Mouse (Mus musculus) thymus, postnatal 0 days (tissue): Measurements from ENCODE around the gene Cript. TPM values are rescaled to one million over a fixed set of nuclear protein-coding genes. Genes with fewer than 3 reads are reported as not detected.
"Not testable (repeated sequence)": the region's sequence is repeated elsewhere in the genome, so short reads cannot be mapped to it uniquely, and the experiment has no call there.

Experiments used
- DNase-seq: peaks from one replicate; pipeline ENCODE4 v3.0.0-alpha.2; 2015; ENCODE audit warnings: low spot score
- polyA plus RNA-seq: library from polyadenylated mRNA; unstranded; fragments of >200 nt; fragmentation: Nextera tagmentation; extraction: Ambion mirVana; gene quantifications from 2 replicates; pipeline ENCODE4 v1.2.1, GENCODE M21; 2015

Cript gene
- polyA plus RNA-seq, 1 experiment from 2014 or later: 200 TPM

- no peak for DNase-seq
These were observed 24.3 kb downstream of the Cript start for GRCm38 (mm10) chr17:87049696-87050095.

DNA sequence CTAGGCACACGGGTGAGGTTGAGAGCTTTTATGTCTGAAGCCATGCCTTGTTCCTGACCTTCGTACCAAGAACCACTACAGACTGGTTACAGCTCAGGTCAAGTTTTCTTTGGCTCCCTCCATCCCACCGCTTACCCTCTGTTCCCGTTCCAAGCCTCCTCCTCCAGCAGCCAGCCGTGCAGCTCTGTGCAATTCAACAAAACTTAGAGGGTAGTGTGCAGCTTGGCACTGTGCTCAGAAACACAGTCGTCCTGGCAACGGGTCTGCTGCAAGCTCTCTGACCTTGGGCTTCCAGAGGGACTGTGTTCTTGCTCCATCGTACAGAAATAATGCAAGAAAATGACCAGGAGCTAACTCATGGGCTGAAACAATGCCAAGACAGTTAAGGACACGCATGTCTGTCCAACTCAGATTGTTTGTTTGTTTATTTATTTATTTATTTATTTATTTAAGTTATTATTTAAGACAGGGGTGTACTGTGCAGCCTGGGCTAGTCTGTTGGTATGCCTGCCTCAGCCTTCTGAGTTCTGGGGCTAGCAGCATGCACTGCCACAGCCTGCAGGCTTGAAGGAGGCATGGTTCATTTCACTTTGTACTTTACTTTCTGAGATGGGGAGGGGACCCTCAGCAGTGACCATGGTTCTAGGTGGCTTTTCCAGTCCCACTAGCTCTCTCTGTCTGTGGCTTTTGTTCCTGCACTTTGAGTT is 25.3 kb downstream of the Cript start:
- no peak for DNase-seq

DNA sequence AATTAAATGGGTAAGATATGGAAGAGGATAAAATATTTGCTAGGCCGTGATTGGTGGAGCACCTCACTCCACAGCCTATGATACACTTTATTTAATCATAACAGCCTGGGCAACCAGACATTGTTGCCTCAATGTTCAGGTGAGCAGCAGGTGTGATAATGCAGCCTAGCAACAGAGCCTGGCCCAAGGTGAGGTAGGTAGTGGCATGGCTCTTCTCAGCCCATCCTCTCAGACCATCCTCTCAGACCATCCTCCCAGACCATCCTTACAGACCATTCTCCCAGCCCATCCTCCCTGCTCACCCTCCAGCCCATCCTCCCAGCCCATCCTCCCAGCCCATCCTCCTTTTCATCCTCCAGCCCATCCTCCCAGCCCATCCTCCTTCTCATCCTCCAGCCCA is 26.3 kb downstream of the Cript start:
- DNase-seq: no peak

DNA sequence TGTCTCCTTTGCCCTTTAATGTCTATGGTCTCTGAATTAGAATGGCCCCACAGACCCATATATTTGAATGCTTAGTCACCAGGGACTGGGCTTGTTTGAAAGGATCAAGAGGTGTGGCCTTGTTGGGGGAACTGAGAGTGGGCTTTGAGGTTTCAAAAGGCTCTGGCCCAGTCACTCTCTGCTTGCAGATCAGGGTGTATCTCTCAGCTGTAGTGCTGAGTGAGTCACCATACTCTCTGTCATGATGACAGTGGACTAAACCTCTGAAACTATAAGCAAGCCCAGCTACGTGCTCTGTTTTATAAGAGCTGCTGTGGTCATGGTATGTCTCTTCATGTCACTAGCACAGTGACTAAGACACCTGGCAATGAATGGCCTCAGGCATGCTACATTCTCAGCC is 27.1 kb downstream of the Cript start:
- DNase-seq: no peak

- DNase-seq: no peak
These were observed 28.6 kb downstream of the Cript start for GRCm38 (mm10) chr17:87053921-87054320.

GRCm38 (mm10) chr17:87055051-87055459 is 29.7 kb downstream of the Cript start:
- DNase-seq: no peak

GRCm38 (mm10) chr17:87055663-87056062 is 30.3 kb downstream of the Cript start:
- no peak for DNase-seq

DNA sequence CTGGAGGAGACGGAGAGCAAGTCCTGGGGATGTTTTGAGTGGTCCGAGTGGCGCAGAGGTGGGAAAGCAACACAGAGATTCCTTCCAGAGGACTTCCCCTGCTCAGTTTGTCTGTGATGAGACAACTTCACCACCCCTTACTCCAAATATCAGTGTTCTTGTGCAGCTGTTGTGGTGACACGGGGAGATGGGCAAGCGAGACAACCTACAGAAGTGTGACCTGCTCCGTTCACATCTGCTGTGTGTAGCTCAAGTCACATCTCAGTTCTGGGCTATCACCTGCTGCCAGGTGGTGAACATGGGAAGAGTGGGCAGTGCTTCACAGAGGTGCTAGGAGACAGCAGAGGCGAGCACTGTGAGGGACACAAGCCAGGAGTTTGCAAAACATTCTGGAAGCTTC is 31.4 kb downstream of the Cript start:
- DNase-seq: no peak

GRCm38 (mm10) chr17:87057486-87058266 is 32.3 kb downstream of the Cript start:
- no peak for DNase-seq

GRCm38 (mm10) chr17:87062639-87063038 is 37.3 kb downstream of the Cript start:
- DNase-seq: no peak

DNA sequence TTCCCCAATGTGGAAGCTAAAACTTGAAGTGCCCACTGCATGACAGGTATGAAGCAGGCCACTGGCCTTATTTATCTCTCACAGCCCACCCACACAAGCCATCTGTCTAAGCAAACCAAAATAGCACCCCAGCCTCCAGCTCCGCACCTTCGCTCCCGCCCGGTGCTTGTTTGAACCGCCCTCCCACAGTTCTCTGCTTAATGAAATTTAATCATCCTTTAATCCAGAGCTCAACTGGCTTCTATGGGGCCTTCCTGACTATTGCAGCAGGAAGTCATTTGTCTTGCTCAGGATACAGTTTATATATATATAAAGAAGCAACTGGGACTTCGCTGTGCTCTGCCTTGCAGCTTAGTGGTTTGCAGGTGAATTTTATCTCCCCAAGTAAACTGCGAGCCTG is 38.1 kb downstream of the Cript start:
- DNase-seq: no peak

- peak; percentile 45 for DNase-seq
These were observed 38.6 kb downstream of the Cript start for GRCm38 (mm10) chr17:87063969-87064368.

GRCm38 (mm10) chr17:87068997-87069396 is 43.6 kb downstream of the Cript start:
- no peak for DNase-seq

GRCm38 (mm10) chr17:87072183-87072582 is 46.8 kb downstream of the Cript start:
- DNase-seq: not testable (repeated sequence)

DNA sequence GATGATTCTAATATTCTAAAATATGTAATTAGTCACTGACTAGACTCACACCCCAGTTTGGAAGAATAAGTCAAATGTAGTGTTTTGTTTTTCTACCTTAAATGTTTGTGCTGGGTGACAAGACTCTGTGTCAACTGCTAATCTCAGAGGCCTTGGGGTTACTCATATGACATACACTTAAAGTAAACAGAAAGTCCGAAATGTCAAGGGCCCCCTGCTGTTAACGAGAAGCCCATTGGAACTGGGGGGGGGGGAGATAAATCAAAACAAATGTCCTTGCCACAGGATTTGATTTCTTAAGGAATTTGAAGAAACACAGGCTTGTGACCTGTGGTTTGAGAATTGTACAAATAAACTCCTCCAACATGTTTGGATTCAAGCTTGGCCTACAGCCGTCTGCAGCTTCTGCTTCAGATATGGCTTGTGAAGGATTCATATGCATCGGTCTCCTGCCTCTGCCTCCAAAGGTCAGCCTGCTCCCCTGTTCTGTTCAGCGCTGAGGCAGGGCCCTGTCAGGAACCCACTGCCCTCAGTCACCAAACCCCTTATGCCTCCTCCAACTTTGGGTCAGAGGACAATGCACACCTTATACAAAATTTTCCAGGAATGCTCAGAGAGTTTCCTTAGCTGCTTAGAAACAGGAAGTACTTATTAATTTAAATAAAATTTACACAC is 47.6 kb downstream of the Cript start:
- no peak for DNase-seq

DNA sequence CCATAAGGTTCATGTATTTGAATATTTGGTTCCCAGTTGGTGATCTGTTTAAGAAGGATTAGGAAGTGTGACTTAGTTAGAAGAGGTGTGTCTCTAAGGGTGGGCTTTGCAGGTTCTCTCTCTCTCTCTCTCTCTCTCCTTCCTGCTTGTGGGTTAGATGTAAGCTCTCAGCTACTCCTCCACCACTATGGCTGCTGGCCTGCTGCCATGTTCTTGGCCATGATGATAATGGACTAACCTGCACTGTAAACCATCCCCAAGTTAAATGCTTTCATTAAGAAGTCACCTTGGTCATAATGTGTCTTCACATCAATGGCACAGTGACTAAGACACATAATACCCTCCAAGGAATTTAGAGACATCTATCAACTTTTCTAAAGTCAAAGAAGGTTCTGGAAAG is 48.1 kb downstream of the Cript start:
- DNase-seq: no peak

- DNase-seq: not testable (repeated sequence)
These were observed 52.9 kb downstream of the Cript start for GRCm38 (mm10) chr17:87078217-87078616.

DNA sequence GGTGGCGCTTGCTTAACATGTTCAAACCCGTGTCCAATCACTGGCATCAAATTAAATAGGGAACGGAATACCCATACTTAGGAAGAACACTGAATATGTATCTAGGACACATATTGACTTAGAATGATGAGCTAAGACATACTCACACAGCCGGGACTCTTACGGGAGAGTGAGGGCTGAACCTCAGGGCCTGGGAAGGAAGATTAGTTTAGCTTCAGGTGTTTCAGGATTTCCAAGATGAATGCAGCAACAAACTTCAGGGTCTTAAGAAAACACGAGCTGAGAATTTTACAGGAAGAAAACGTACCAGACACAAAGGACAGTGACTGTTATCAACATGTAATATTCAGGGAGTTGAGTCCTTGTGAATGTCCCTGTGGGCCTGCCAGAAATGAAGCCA is 55.4 kb downstream of the Cript start:
- DNase-seq: no peak

- DNase-seq: no peak
These were observed 57.2 kb downstream of the Cript start for GRCm38 (mm10) chr17:87082547-87082946.

DNA sequence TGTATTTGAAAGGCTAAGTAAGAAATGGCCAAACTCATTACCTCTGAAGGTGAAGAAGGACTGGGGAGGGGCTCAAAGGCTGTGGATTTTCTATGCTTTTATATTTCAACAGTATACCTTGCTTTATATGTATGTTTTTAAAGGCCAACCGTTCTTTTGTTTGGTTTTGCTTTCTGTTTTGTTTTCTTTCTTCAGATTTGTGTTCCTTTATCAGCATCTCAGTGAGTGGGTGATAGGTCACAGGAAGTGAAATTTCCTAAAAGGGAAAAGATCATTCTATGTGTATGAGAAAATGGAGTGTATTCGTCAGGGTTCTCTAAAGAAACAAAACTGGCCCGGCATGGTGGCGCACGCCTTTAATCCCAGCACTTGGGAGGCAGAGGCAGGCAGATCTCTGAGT is 58.3 kb downstream of the Cript start:
- no peak for DNase-seq
